9 mouse cellular contexts compared by ENCODE assay signal in the genomic region with DNA sequence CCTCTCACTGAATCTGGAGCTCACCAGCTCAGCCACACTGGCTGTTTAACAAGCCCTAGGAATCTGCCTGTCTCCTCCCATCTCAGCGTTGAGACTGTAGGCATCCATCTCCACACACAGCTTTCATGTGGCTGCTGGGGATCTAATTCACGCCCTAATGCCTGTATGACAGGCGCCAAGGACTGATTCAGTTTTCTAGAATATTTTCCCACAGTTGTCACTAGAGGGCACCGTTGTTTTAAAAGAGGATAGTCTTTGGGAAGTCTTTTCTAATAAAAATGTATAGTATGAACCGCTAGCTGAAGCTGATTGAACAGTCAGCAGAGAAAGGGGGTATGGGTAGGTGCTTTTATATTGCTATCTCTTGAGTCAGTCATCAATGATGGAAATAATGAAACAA. TPM values are rescaled to one million over a fixed set of nuclear protein-coding genes. Genes with fewer than 3 reads are reported as not detected.
DNase-seq lines count a peak whose midpoint lies in the region; ATAC-seq and TF ChIP-seq lines count a peak whose summit lies in the region.
"Had no signal": no experiment of that assay in that cellular context is flagged by ENCODE, and none has a peak within 500 bp of the region (broad histone marks: within the 10 kb centered on the region; RNA-seq: fewer than 3 reads in every experiment).

No protein-coding gene starts in this region.

- peak in 2 of 3 experiments; percentile 25 to 62; a peak in 4 of 6 replicates for TF ChIP-seq CTCF in MEL (IDR thresholded peaks at IDR 0.05 in 2 of 3, conservative IDR thresholded peaks at IDR 0.05 in 1 of 3; ENCODE audit: control insufficient read depth in 1 of 3, insufficient read depth in 1 of 3, low read depth in 2 of 3, low read length in 3 of 3, poor library complexity in 1 of 3, severe bottlenecking in 1 of 3)

- no peak overlapping the region for H3K4me2 ChIP-seq in hindbrain, embryonic 16.5 days (ENCODE audit: low read length)
- H3K4me2 ChIP-seq: embryonic facial prominence, embryonic 15.5 days had no signal

- DNase-seq in kidney, postnatal 14 days, result peak; percentile 46
- DNase-seq in kidney, adult 18-20 months, result no peak
- peak; percentile 60 for DNase-seq in MEL (ENCODE audit: low read depth, low spot score)
- DNase-seq in c-Kit-positive CD71-positive TER-119-negative erythroid progenitor cells, embryonic 14.5 days (ENCODE audit: low read depth), result peak; percentile 50
- peak; percentile 34 for DNase-seq in lung, postnatal 25 days (ENCODE audit: low spot score)
- DNase-seq in urinary bladder, adult 18-20 months (ENCODE audit: low spot score in 2 of 2), result no peak

- no peak overlapping the region for H3K9ac ChIP-seq in MEL (ENCODE audit: control insufficient read depth, low read depth, low read length, poor library complexity, severe bottlenecking)
- no peak overlapping the region for H3K9ac ChIP-seq in hindbrain, embryonic 16.5 days (ENCODE audit: low read depth, low read length)
- H3K9ac ChIP-seq: embryonic facial prominence, embryonic 15.5 days had no signal

- no peaks in the 10 kb centered on the region for H3K79me2 ChIP-seq in MEL (ENCODE audit: control insufficient read depth, insufficient read depth, low read length, poor library complexity)

- peak; percentile 60; the same call in 1 of the 2 replicates for ATAC-seq in hindbrain, embryonic 16.5 days
- no peak for ATAC-seq in erythroblast, adult 5-6 weeks (replicated peaks; ENCODE audit: low FRiP score, poor library complexity, severe bottlenecking)

- peak; percentile 56 for TF ChIP-seq RAD21 in MEL (IDR thresholded peaks at IDR 0.05; ENCODE audit: low read depth, low read length)

- peaks cover 0 to 4% of the 10 kb centered on the region in 2 experiments; a peak in 1 of 4 replicates for H3K36me3 ChIP-seq in MEL (ENCODE audit: control insufficient read depth in 1 of 2, insufficient read depth in 2 of 2, low read length in 2 of 2)
- H3K36me3 ChIP-seq in hindbrain, embryonic 16.5 days (ENCODE audit: control insufficient read depth, insufficient read depth, low read length), result no peaks in the 10 kb centered on the region
- H3K36me3 ChIP-seq: embryonic facial prominence, embryonic 15.5 days had no signal

- H3K4me3 ChIP-seq in MEL (ENCODE audit: control insufficient read depth in 1 of 2, insufficient read depth in 1 of 2, low read depth in 2 of 2, low read length in 2 of 2), result no peak overlapping the region
- no peak overlapping the region for H3K4me3 ChIP-seq in hindbrain, embryonic 16.5 days (ENCODE audit: low read length)
- H3K4me3 ChIP-seq: embryonic facial prominence, embryonic 15.5 days had no signal

- TF ChIP-seq EP300 in MEL (IDR thresholded peaks at IDR 0.05; ENCODE audit: low read depth in 1 of 2, low read length in 2 of 2), result no peak

- peaks cover 0 to 2% of the 10 kb centered on the region in 2 experiments; a peak in 3 of 4 replicates for H3K4me1 ChIP-seq in MEL (ENCODE audit: control insufficient read depth in 1 of 2, insufficient read depth in 2 of 2, low read length in 2 of 2)
- H3K4me1 ChIP-seq in hindbrain, embryonic 16.5 days (ENCODE audit: control insufficient read depth, insufficient read depth, low read depth, low read length), result no peaks in the 10 kb centered on the region
- H3K4me1 ChIP-seq: embryonic facial prominence, embryonic 15.5 days had no signal

- H3K9me3 ChIP-seq in MEL (replicated peaks; ENCODE audit: insufficient read depth, low read length), result no peaks in the 10 kb centered on the region
- no peaks in the 10 kb centered on the region for H3K9me3 ChIP-seq in hindbrain, embryonic 16.5 days (ENCODE audit: control insufficient read depth, low read length)
- H3K9me3 ChIP-seq: embryonic facial prominence, embryonic 15.5 days had no signal

- H3K27ac ChIP-seq in MEL (ENCODE audit: control insufficient read depth, low read depth, low read length), result no peak overlapping the region
- no peak overlapping the region for H3K27ac ChIP-seq in hindbrain, embryonic 16.5 days (ENCODE audit: low read depth, low read length)
- H3K27ac ChIP-seq: embryonic facial prominence, embryonic 15.5 days had no signal

- H3K27me3 ChIP-seq in MEL (ENCODE audit: control insufficient read depth in 1 of 2, insufficient read depth in 2 of 2, low read length in 2 of 2), result no peaks in the 10 kb centered on the region
- H3K27me3 ChIP-seq in hindbrain, embryonic 16.5 days (replicated peaks; ENCODE audit: control insufficient read depth, insufficient read depth, low read length), result no peaks in the 10 kb centered on the region; the same call in 1 of the 2 replicates
- H3K27me3 ChIP-seq: embryonic facial prominence, embryonic 15.5 days had no signal

- 22% methylated on average over 5 of the region's 5 CpGs for WGBS in hindbrain, embryonic 16.5 days

- no peak for TF ChIP-seq POLR2A in MEL (IDR thresholded peaks at IDR 0.05; ENCODE audit: control insufficient read depth in 1 of 2, insufficient read depth in 1 of 2, low read depth in 1 of 2, low read length in 2 of 2, poor library complexity in 1 of 2)

TF ChIP-seq in MEL, 35 proteins besides CTCF, POLR2A, EP300 and RAD21:
- TF ChIP-seq GABPA (IDR thresholded peaks at IDR 0.05; ENCODE audit: low read depth, low read length) (no peak), TCF12 (IDR thresholded peaks at IDR 0.05; ENCODE audit: low read depth, low read length) (no peak), ZMIZ1 (IDR thresholded peaks at IDR 0.05; ENCODE audit: low read depth, low read length) (no peak), SMC3 (IDR thresholded peaks at IDR 0.05; ENCODE audit: low read depth, low read length) (peak; percentile 42)

RNA-seq across cellular contexts. Expression of gene Hacd2, which starts 34.1 kb away (rescaled TPM):
- total RNA-seq in MEL (2012; rRNA removed), result 13.4 and 16.9 TPM in 2 replicates
- 10 to 100 TPM in 1 of 2 experiments, not detected in 1; 40.3 TPM for polyA plus RNA-seq in MEL (2012; ENCODE audit: insufficient read depth in 1 of 2, insufficient read length in 2 of 2, low read depth in 1 of 2, low replicate concordance in 2 of 2, missing spikeins in 1 of 2)
- 47.3 and 49.9 TPM in 2 replicates for polyA plus RNA-seq in hindbrain, embryonic 16.5 days (2015; fragmentation: Nextera tagmentation; extraction: Ambion mirVana)
- total RNA-seq in erythroblast, adult 5-6 weeks (2015; ENCODE audit: low replicate concordance), result 21.9 and 25.7 TPM in 2 replicates
- 2.2 and 5.5 TPM in 2 replicates for total RNA-seq in erythroblast, adult 5-6 weeks (2017; ENCODE audit: low replicate concordance)

Comparison
In these comparisons a context has a peak if more than half of its experiments do, and no peak if none do; other contexts are left out.
1. DNase-seq: peak in kidney, postnatal 14 days (single experiment), MEL (single experiment), c-Kit-positive CD71-positive TER-119-negative erythroid progenitor cells, embryonic 14.5 days (single experiment) and lung, postnatal 25 days (single experiment); none in kidney, adult 18-20 months (single experiment) and urinary bladder, adult 18-20 months (0 of 2).